Mouse (Mus musculus) B cell, adult 2 months (primary cell): Measurements from ENCODE around the gene Naglu.
A peak's percentile ranks its signal among the peaks of the same experiment; 100 is the strongest.

Experiments used
- DNase-seq, 2 experiments: peaks; one replicate each; pipeline ENCODE4 v3.0.0; 2022

The Naglu gene

DNA sequence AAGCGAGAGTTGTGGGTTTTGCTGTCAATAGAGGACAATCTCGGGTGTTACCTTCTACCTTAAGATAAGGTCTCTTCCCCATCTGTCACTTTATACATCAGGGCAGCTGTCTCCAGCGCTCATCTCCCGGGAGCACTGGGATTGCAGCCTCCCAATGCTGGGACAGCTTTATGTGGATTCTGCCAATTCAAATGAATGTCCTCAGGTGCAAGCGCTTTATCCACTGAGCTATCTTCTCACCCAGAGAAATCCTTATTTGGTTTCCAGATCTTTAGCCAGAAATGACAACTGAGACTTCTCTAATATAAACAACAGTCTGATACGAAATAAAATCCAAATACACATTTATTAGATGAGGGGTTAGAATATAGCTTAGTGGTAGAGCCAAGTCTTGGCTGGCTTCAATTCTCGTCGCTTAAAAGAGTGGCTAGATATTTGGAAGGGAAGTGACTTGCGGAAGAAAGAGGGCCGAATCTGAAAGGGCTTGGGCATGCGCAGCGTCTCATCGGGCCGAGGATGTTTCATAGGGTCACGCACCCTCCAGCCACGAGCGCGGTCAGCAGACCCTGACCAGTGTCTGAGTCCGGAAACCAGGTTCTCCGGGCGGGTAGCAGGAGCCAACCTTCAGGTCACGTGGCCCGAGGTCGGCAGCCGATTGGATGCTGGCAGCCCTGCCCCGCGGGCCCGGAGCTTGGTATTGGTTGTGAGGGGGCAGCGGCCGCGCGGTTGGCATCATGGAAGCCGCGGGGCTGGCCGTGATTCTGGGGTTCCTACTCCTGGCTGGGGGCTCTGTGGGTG lies at the start of gene Naglu:
Naglu (plus strand) TSS at position 622 of the 798 bp plus-strand sequence.
- DNase-seq: peak; percentile 93 to 94

DNA sequence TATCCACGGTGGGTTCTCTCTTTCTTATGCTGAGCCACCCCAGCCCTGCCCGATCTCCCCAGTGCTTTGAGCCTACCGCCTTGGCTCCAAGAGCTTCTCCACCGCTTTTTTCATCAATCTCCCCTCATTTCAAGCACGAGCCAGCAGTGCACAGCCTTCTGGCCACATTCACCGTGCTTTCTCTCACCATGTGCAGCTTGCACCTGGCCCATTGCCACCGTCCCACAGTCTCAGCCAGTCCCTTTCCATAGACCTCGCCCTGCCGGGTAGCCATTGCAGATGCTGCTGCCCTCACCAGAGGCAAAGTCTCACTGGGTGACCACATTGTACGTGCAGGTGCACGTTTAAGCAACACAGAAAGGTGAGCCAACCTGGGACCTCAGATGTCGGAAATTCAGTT lies 46.4 kb upstream of the Naglu start:
- DNase-seq: no peak

DNA sequence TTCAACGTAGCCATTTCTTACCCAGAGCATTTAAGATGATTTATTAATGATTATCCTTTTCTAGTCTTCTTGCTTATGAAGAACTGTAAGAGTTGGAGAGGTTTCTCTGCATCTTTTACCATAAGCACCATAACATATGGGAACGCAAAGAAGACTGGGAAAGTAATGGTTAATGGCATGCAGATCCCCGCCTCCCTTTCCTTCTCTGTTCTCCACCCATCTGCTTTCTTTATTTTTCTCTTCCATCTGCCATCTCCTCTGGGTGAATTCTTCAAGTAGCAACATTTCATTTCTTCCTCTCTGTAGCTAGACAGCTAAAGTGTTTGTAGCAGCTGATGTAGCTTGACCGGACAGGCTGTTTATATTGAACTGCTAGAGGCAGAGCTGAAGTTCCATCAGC lies 45.8 kb upstream of the Naglu start:
- no peak for DNase-seq

DNA sequence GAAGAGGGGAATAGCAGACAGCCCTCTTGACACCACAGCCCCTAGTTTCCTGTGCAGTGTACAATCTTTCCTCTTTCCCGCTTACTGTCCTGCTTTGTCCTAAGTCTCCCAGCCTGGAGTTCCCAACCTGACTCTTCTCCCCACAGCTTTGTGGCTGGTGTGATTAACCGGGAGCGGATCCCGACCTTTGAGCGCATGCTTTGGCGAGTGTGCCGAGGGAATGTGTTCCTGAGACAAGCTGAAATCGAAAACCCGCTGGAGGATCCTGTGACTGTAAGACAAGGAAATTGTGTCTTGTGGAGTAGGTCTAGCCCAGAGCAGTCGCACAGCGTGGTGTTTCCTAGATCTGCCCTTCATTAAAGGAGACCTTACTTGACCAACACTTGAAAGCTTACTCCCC lies 42.7 kb upstream of the Naglu start:
- DNase-seq: no peak

DNA sequence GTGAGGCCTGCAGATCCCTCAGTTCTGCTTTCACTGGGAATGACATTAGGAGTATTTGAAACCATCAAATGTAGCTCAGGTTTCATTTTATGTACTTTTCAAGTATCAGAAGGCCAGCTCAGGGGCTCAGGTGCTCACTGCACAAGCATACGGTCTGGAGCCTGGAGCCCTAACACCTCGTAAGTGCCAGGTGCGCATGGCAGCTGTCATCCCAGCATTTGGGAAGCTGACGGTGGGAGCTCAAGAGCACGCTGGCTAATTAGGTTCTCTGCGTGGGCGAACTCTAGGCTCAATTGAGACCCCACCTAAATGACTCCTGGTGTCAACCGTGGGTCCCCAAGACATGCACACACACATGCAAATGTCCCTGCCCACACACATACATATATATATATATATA lies 40.5 kb upstream of the Naglu start:
- DNase-seq: no peak

DNA sequence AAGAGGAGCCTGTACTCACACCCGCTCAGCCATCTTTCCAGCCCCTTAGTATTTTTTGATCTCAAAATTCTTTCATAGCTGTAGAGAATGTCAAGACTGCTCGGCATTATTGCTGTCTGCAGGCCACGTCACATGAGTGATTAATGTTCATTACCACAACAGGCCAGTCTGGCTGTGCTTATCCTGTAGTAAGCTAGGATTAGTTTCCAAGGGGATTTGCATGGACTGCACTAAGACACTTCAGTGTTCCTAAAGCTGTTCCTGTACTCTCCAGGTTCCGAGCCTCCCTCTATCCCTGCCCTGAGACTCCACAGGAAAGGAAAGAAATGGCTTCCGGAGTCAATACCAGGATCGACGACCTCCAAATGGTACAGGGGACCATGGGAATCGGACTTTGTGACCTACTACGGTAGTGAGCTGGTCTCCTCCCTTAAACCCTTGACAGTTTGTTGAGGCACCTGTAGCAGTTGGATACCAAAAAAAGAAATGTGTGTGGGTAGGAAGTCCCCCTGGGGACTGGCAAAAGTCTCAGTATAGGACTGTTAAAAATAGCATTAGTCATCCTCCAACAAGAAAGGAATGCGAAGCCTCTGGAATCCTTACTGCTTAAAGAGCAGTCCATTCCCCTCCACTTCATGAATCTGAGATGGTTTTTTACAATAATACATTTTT lies 39.5 kb upstream of the Naglu start:
- no peak for DNase-seq

DNA sequence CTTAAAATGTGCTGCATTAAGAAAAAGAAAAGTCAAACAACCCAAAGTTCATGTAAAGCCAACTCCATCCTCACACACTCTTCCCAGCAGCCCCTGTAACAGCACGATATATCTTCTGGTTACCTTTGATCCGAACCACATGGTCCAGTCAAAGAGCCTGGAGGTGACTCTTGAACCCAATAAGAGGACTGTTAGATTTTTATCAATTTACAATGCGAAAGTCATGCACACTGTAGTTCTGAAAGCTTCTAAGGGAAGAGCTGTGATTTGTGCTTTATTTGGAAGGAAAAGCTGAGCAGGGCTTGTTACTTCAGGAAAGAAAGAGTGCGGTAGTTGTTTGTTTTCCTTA lies 39.0 kb upstream of the Naglu start:
- no peak for DNase-seq

DNA sequence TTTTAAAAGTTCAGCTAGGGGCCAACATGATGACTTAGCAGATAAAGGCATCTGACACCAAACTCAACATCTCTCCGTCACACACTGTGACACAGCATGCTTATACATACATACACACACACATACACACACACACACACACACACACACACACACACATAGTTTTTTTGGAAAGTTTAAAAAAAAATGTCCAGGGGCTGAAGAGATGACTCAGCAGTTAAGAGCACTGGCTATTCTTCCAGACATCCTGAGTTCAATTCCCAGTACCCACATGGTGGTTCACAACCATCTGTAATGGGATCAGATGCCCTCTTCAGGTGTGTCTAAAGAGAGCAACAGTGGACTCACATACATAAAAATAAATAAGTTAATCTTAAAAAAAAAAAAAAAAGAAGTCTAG lies 38.3 kb upstream of the Naglu start:
- DNase-seq: no peak

DNA sequence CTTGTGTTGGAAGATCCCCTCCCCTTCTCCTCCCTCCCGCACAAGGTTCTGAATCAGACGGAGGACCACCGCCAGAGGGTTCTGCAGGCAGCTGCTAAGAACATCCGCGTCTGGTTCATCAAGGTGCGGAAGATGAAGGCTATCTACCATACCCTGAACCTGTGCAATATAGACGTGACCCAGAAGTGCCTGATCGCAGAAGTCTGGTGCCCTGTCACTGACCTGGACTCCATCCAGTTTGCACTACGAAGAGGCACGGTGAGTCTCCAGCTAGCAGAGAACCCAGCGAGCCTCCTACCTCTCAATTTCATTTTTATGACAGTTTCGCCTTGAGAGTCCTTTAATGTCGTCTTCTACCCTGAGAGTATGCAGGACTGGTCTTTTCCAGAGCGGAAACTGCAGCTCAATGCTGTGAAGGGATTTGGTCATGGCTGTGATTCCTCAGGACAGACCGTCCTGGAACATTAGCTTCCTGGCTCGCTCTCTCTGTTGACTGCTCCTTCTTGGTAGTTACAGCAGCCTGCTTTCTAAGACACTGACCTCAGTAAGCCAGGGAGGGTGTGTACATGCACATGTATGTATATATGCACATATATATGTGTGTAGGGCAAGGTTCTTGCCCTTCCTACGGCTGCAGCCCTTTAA lies 35.8 kb upstream of the Naglu start:
- no peak for DNase-seq

DNA sequence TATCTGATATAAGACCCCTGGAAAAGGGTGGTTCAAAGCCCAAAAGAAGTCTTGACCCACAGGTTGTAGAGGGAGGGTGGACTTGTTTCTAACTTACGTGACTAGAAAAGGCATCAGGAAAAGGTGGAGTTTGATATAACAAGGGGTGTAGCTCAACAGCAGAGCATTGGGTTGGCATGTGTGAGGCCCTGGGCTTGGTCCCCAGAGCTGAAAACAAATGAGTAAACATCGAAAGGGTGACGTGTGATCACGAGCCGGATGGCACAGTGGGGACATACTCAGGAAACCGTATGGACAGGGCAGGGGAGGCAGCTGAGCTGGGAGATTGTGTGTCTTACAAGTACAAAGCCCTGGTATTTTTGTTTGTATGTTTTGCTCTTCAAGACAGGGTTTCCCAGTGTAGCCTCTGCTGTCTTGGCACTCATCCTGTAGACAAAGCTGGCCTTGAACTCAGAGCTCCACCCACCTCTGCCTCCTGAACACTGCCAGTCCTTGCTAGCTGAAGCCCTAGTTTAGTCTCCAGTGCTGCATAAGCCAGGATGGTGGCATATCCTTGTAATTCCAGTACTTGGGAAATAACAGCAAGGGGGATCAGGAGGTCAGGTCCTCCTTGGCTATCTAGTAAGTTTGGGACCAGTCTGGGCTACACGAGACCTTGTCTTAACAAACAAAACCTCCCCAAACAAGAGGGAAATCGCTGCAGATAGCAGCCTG lies 35.0 kb upstream of the Naglu start:
- no peak for DNase-seq

DNA sequence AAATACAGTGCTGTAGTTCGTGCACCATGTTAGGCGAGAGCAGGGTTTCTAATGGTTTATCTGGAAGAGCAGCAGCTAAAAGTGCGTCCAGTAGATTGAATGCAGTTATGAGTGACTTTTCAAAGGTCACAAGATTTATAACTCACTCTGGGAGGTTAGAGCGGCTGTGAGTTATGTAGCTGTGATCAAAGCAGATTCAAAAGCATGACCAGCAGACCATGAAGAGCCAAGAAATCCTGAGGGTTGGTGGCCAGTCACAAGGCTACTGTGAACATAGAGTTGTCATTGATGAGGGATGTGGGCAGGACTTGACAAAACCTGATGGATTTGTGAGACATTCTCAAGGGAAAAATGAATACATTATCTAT lies 34.5 kb upstream of the Naglu start:
- no peak for DNase-seq

DNA sequence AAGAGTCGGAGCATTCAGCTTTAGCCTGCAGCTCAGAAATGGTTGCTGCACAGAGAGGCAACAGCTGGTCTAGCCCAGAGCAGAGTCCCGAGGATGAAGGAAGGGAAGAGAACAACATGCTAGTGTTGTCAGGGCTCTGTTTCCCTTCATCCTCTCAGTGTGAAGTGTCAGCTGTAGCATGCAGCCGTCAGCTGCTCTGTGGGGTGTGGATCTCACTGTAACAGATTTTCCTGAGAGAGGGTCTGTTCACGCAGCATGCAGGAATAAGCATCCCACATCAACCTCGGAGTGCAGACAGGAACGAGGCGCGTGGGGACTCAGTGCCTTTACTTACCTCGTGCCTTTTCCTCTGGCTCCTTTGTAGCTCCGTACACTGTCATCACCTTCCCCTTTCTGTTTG lies 32.0 kb upstream of the Naglu start:
- DNase-seq: no peak

DNA sequence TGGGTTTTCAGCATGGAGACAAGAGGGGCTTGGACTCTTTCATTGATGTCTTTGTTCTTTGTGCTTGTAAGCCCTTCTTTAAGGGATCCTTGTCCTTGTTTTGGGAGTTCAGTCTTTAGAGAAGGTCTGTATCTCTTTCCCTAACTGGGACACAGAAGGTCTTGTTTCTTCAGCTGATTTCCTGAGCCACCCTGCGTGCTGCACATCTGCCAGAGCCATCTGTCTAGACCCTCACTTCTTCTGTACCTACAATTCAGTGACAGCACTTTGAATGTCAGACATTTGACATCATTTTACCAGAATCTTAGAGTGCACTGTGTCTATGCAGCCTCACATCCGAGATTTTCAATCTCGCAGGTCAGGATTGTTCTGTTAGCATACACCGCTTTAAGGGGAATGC lies 24.0 kb upstream of the Naglu start:
- DNase-seq: no peak

DNA sequence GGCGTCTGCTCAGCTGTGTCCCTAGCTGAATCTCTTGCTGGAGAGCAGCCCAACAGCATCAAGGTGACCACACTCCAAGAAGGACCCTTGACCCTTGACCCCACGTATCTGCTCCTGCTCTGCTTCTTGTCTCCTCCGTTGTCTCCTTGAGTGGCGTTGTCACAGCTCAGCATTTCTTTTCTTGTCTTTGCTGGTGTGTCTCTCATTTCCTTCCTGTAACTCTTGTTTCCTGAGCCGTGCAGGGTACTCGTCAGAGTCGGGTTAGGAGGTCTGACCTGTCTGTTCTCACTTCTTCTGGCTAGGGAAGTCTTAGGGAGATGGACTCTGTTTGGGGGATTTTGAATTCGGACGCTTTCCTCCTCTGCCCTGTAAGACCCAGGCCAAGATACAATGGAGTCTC lies 23.4 kb upstream of the Naglu start:
- DNase-seq: peak; percentile 28 to 32

DNA sequence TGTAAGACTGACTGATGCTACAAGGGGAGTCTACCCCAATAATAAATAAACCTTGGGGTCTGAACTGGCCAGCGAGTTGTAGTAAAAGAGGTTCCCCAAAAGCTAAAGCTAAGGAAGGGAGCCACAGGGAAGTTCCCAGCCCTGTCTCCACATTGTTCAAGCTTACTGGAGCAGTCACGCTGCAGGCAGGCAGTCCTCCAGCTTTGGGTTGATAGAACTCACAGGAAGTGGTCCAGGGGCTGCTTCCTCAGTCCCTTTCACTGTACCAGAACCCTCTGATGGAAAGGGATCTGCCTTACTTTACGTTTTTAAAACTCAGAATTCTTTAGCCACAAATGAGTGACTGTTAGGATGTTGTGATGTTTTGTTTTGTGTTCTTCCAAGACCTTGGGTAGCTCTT lies 22.3 kb upstream of the Naglu start:
- DNase-seq: no peak

DNA sequence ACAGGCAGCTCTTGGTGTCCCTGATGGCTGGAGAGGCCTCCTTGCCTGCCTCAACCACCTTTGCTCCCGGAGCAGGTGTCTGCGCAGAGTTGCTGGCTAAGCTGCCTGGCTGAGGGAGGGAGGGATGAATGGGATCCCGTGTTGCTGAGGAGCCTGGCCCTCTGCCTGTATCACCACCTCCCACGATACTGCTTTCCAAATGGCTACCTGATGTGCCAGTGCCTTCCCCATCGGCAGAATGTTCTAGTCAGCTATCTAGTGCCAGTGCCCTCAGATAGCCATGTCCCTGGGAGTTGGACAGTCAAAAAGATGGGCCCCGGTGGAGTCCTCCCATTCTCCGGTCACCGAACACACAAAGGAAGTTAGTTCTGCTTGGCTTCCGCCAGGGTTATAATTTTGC lies 19.5 kb upstream of the Naglu start:
- DNase-seq: no peak

DNA sequence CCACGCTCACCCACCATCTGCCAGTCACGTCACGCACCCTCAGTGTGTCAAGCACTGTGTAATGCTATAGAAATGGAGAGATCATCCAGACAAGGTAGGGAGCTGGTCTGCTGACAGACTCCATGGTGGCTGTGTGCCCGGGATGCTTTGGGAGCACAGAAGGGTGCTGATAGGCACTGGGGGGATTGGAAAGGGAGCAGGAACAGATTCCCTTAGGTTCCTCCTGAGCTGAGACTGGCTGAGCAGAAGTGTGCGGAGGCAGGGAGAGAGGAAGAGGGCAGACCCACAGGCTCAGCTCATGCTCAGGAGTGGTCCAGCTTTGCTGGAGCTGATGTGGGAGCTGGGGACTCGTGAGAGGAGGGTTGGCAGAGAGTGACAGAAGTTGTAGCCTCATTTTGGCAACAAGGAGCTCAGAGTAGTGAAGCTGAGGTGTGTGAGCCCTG lies 18.7 kb upstream of the Naglu start:
- no peak for DNase-seq

DNA sequence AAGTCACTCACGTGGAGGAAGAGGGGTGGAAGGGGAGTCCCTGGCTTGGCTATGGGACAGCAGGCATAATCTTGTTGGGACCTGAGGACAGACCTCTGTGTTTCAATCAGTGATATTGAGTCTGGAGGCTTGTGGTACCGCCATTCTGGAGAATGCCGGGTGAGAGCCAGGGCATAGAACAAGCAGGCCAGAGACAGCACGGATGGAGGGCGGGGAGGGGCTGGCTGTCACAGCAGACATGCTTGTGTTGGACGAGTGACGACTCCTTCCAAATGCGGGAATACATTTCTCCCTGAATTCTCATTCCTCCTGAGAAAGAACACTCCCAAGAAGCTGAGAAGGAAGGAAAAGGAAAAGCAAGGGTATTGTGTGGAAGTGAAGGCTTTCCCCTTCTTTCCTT lies 18.2 kb upstream of the Naglu start:
- no peak for DNase-seq

DNA sequence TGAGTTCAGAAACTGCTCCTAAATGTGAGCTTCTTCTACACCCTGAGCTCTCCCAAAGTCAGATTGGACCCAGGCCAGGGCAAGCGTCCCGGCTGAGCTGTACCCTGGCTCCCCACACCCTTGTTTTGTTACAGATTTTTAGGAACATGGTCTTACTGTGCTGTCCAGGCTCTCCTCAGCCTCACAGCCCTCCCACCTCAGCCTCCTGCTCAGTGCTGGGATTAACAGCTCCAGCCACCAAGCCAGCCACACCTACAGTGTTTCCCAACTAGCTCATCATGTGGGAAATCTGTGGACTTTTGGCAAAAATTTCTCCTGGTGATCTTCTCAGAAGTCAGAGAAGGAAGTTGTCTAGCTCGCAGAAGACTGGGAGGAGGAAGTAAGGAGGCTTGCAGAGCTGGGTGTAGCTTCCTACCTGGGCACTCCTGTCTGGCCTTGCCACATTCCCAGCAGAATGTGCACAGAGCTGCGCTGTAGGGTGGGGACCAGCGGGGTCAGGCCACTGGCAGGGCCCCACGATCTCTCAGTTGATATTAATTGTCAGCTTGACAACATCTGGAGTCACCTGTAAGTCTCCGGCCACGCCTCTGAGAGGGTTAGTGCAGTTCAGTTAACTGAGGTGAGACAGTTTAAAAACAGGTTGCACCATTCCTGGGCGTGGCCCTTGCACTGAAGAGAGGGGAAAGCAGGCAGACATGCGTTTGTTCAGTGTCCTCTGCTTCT lies 16.9 kb upstream of the Naglu start:
- DNase-seq: no peak

DNA sequence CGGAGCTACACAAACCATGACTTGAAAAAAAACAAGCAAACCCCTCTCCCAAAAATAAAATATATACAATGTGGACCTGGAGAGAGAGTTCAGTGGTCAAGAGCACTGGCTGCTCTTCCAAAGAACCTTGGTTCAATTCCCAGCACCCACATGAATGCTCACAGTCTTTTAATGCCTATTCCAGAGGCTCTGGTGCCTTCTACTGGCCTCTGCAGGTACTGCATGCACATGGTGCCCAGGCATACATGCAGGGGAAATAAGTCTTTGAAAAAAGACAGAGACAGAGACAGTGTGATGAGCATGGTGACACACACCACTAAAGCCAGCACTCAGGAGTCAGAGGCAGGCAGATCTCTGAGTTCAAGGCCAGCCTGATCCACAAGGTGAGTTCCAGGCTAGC lies 15.8 kb upstream of the Naglu start:
- DNase-seq: peak; percentile 49 to 53

DNA sequence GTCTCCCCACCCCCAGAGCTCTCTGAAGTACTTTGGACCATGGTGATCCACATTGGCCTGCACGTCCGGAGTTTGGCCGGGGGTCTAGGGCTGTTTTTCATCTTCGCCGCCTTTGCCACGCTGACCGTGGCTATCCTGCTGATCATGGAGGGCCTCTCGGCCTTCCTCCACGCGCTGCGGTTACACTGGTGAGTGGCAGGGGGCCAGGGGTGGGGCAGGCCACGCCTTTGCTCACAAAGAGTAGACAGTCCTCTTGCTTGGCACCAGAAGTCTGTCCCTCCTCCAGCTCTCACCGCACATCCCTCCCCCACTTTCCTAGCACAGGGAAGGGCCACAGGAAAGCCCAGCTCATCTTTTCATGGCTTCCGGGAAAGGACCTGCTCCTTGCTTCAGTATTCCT lies 14.4 kb upstream of the Naglu start:
- no peak for DNase-seq

DNA sequence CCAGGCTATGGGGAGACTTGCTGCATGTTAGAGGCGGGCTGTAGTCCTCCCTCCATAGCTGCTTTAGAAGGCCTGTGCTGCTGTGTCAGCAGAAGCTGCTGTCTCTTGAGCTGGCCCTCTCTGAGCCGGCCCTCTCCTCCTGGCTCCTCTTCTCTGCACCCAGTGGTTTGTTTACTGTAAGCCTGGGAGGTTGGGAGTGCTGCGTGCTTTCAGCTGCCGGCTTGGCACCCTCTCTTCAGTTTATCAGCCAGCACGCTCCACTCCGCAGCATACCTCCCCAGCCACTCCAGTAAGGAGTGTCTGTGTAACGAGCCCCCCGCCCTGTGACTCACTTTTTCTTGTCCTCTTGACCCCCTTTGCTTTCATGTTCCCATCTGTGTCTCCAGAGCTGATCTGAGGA lies 12.9 kb upstream of the Naglu start:
- DNase-seq: no peak

DNA sequence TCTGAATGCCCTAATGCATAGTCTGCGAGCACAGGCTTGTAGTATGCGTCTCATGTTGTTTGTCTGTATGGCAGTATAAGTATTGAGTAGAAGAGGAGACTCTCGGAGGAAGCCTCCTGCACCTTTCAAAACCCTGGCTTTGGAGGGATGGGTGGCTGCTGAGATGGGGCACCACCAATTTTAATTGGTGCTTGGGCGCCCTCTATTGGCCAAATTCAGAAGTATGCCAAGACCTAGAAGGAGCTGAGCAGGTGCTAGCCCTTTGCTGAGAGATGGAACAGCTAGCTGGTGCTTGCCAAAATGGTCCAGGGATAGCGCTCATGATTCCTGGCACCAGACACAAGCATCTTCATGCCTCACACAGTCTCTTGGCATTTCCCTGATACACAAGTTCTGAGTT lies 12.0 kb upstream of the Naglu start:
- DNase-seq: peak; percentile 91
